Mouse (Mus musculus): Measurements from ENCODE around the gene Prr13. TPM values are rescaled to one million over a fixed set of nuclear protein-coding genes. Genes with fewer than 3 reads are reported as not detected.

Gene Prr13
- 978 and 1,945 TPM in 2 replicates for polyA plus RNA-seq (2012; ENCODE audit: insufficient read depth, low replicate concordance)

DNA sequence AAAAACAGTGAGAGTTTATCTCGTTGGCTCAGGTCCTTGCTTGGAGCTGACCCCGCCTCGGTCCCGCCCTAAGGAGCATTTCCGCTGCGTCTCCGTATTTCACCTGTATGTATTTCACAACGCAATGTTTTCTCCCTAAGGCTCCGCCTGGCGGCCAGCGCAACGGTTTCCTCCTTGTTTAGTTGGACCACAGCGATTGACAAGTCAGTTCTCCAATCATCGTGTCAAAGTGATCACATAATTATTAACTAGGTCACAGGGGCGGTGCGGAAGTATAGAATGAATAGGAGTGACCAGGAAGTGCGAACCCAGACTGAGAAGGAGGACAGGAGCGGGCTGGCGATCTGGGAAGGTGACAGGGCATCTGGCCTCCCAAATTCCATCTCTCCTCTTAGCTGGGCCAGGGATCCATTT is at the start of gene Prr13:
Gene Prr13 (plus strand): TSS at position 125 of the 414 bp plus-strand sequence.
- no peak for TF ChIP-seq GATA1 (IDR thresholded peaks at IDR 0.05; ENCODE audit: borderline replicate concordance, low read length)
- TF ChIP-seq FLI1 (IDR thresholded peaks at IDR 0.05; ENCODE audit: low read length) = no peak
- H3K4me1 ChIP-seq = peaks cover 62% of the 10 kb centered on the region
- peak within 1 kb of the TSS; percentile 94 for H3K4me3 ChIP-seq (replicated peaks)
- no peaks in the 10 kb centered on the region for H3K27me3 ChIP-seq (replicated peaks)
- H3K36me3 ChIP-seq (replicated peaks; ENCODE audit: low read length) = peaks cover 27% of the 10 kb centered on the region
- no peaks in the 10 kb centered on the region for H3K9me3 ChIP-seq

DNA sequence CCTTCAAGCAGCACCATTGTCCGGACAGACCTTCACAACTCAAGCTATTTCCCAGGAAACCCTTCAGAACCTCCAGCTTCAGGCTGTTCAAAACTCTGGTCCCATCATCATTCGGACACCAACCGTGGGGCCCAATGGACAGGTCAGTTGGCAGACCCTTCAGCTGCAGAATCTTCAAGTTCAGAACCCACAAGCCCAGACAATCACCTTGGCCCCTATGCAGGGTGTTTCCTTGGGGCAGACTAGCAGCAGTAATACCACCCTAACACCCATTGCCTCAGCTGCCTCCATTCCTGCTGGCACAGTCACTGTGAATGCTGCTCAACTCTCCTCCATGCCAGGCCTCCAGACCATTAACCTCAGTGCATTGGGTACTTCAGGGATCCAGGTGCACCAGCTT is 49.5 kb upstream of the Prr13 start:
- no peaks in the 10 kb centered on the region for H3K27me3 ChIP-seq (replicated peaks)
- peak overlapping the region; percentile 81 for H3K4me3 ChIP-seq (replicated peaks)
- H3K4me1 ChIP-seq = peaks cover 66% of the 10 kb centered on the region
- H3K9me3 ChIP-seq = no peaks in the 10 kb centered on the region
- peaks cover 66% of the 10 kb centered on the region for H3K36me3 ChIP-seq (replicated peaks; ENCODE audit: low read length)
- no peak for TF ChIP-seq GATA1 (IDR thresholded peaks at IDR 0.05; ENCODE audit: borderline replicate concordance, low read length)
- TF ChIP-seq FLI1 (IDR thresholded peaks at IDR 0.05; ENCODE audit: low read length) = no peak

DNA sequence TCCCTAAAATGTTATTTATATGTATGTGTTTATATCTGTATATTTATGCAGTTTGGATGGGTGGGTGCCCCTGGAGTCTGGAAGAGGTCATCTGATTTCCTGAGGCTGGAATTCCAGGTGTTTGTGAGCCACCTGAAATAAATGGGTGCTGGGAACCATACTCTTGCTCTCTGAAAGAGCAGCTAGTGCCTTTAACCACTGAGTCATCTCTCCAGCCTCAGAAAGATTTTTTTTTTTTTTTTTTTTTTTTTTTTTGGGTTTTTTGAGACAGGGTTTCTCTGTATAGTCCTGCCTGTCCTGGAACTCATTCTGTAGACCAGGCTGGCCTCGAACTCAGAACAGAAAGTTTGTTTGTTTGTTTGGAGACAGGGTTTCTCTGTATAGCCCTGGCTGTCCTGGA is 47.8 kb upstream of the Prr13 start:
- Histone ChIP-seq H3K4me1 (peaks cover 61% of the 10 kb centered on the region), H3K27me3 (replicated peaks) (no peaks in the 10 kb centered on the region), H3K4me3 (replicated peaks) (no peak overlapping the region), H3K9me3 (no peaks in the 10 kb centered on the region), H3K36me3 (replicated peaks; ENCODE audit: low read length) (peaks cover 74% of the 10 kb centered on the region)
- TF ChIP-seq GATA1 (IDR thresholded peaks at IDR 0.05; ENCODE audit: borderline replicate concordance, low read length) (no peak), FLI1 (IDR thresholded peaks at IDR 0.05; ENCODE audit: low read length) (no peak)

DNA sequence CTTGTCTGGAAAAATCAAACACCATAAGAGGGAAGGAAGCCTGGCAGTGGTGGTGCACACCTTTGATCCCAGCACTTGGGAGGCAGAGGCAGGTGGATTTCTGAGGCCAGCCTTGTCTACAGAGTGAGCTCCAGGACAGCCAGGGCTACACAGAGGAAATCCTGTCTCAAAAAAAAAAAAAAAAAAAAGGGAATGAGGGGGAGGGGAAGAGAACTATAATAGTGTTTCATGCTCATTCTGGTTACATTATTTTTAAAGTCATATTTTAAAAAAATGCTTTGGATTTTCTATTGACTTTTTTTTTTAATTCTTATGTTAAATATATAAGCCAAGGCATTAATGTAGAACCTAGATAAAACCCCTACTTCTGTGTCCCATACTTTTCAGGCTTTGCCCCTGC is 45.1 kb upstream of the Prr13 start:
- Histone ChIP-seq H3K36me3 (replicated peaks; ENCODE audit: low read length) (peaks cover 70% of the 10 kb centered on the region), H3K4me3 (replicated peaks) (no peak overlapping the region), H3K4me1 (peaks cover 50% of the 10 kb centered on the region), H3K9me3 (no peaks in the 10 kb centered on the region), H3K27me3 (replicated peaks) (no peaks in the 10 kb centered on the region)
- no peak for TF ChIP-seq GATA1 (IDR thresholded peaks at IDR 0.05; ENCODE audit: borderline replicate concordance, low read length)
- no peak for TF ChIP-seq FLI1 (IDR thresholded peaks at IDR 0.05; ENCODE audit: low read length)

DNA sequence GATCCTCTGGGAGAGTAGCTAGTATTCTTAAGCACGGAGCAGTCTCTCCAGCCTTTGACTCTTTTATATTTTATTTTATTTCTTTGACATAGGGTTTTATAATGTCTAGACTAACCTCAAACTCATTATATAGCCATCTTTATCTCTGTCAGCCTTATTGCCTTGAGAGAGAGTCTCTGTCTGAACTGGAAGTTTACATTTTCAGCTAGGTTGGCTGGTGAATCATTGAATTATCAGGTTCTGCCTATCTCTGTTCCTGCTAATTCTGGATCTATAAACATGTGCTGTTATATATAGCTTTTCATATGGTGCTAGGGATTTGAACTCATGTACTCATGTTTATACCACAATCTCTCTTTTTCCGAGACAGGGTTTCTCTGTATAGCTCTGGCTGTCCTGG is 41.3 kb upstream of the Prr13 start:
- TF ChIP-seq FLI1 (IDR thresholded peaks at IDR 0.05; ENCODE audit: low read length) (no peak), GATA1 (IDR thresholded peaks at IDR 0.05; ENCODE audit: borderline replicate concordance, low read length) (no peak)
- no peaks in the 10 kb centered on the region for H3K9me3 ChIP-seq
- peaks cover 35% of the 10 kb centered on the region for H3K4me1 ChIP-seq
- no peaks in the 10 kb centered on the region for H3K27me3 ChIP-seq (replicated peaks)
- H3K4me3 ChIP-seq (replicated peaks) = no peak overlapping the region
- H3K36me3 ChIP-seq (replicated peaks; ENCODE audit: low read length) = peaks cover 49% of the 10 kb centered on the region

GRCm38 (mm10) chr15:102420986-102421385 is 37.8 kb upstream of the Prr13 start:
- Histone ChIP-seq H3K4me1 (peaks cover 35% of the 10 kb centered on the region), H3K4me3 (replicated peaks) (no peak overlapping the region), H3K27me3 (replicated peaks) (no peaks in the 10 kb centered on the region), H3K9me3 (no peaks in the 10 kb centered on the region), H3K36me3 (replicated peaks; ENCODE audit: low read length) (peaks cover 56% of the 10 kb centered on the region)
- TF ChIP-seq GATA1 (IDR thresholded peaks at IDR 0.05; ENCODE audit: borderline replicate concordance, low read length) = no peak
- no peak for TF ChIP-seq FLI1 (IDR thresholded peaks at IDR 0.05; ENCODE audit: low read length)

- Histone ChIP-seq H3K9me3 (no peaks in the 10 kb centered on the region), H3K4me3 (replicated peaks) (no peak overlapping the region), H3K36me3 (replicated peaks; ENCODE audit: low read length) (peaks cover 59% of the 10 kb centered on the region), H3K27me3 (replicated peaks) (no peaks in the 10 kb centered on the region), H3K4me1 (peaks cover 35% of the 10 kb centered on the region)
- no peak for TF ChIP-seq GATA1 (IDR thresholded peaks at IDR 0.05; ENCODE audit: borderline replicate concordance, low read length)
- TF ChIP-seq FLI1 (IDR thresholded peaks at IDR 0.05; ENCODE audit: low read length) = no peak
These were observed 37.4 kb upstream of the Prr13 start for GRCm38 (mm10) chr15:102421437-102421836.

- Histone ChIP-seq H3K4me3 (replicated peaks) (no peak overlapping the region), H3K4me1 (peaks cover 26% of the 10 kb centered on the region), H3K36me3 (replicated peaks; ENCODE audit: low read length) (peaks cover 67% of the 10 kb centered on the region), H3K27me3 (replicated peaks) (no peaks in the 10 kb centered on the region), H3K9me3 (no peaks in the 10 kb centered on the region)
- TF ChIP-seq GATA1 (IDR thresholded peaks at IDR 0.05; ENCODE audit: borderline replicate concordance, low read length) (no peak), FLI1 (IDR thresholded peaks at IDR 0.05; ENCODE audit: low read length) (no peak)
These were observed 35.1 kb upstream of the Prr13 start for GRCm38 (mm10) chr15:102423602-102424240.

DNA sequence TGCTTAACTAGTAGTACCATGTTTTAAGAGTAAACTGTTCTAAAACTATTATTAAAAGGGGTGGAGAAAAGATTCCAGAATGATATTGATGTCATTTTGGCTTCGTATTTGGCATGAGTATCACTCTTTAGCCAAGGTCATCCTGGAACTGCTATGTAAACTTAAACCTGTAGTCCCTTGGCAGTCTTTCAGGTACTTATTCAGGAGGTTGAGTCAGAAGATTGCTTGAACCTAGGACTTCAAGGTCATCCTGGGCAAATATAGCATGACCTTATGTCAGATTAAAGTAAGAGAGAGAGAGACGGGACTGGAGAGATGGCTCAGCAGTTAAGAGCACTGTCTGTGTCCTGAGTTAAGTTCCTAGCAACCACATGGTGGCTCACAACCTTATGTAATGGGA is 34.2 kb upstream of the Prr13 start:
- no peak overlapping the region for H3K4me3 ChIP-seq (replicated peaks)
- H3K36me3 ChIP-seq (replicated peaks; ENCODE audit: low read length) = peaks cover 68% of the 10 kb centered on the region
- H3K4me1 ChIP-seq = peaks cover 22% of the 10 kb centered on the region
- no peaks in the 10 kb centered on the region for H3K27me3 ChIP-seq (replicated peaks)
- no peak for TF ChIP-seq FLI1 (IDR thresholded peaks at IDR 0.05; ENCODE audit: low read length)
- no peak for TF ChIP-seq GATA1 (IDR thresholded peaks at IDR 0.05; ENCODE audit: borderline replicate concordance, low read length)
- no peaks in the 10 kb centered on the region for H3K9me3 ChIP-seq

DNA sequence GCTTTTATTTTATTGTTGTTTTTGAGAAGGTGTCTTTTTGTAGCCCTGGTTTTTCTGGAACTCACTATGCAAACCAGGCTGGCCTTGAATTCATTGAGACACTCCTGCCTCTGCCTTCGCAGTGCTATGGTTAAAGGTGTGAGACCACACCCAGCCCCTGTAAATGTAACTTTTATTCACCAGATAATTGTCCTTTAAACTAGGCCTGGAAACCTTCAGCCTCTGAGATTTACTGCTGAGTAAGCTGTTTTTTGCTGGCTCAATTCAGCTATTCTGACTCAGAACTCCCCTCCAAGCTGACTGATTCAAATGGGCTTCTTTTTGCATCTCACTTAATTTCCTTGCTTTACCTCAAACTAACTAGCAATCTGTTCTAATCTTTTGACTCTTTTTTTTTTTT is 31.9 kb upstream of the Prr13 start:
- no peak for TF ChIP-seq GATA1 (IDR thresholded peaks at IDR 0.05; ENCODE audit: borderline replicate concordance, low read length)
- TF ChIP-seq FLI1 (IDR thresholded peaks at IDR 0.05; ENCODE audit: low read length) = no peak
- Histone ChIP-seq H3K4me3 (replicated peaks) (no peak overlapping the region), H3K36me3 (replicated peaks; ENCODE audit: low read length) (peaks cover 87% of the 10 kb centered on the region)

More for the DNA sequence above, 31.9 kb upstream of the Prr13 start:
- Histone ChIP-seq H3K27me3 (replicated peaks) (no peaks in the 10 kb centered on the region), H3K4me1 (peaks cover 16% of the 10 kb centered on the region), H3K9me3 (no peaks in the 10 kb centered on the region)
